Mouse (Mus musculus) lung, postnatal 0 days (tissue): ENCODE data around the gene Cpsf3.

Source experiments
- CTCF ChIP-seq: IDR thresholded peaks from 2 replicates; pipeline ENCODE4 v1.5.1; 2016; ENCODE audit warnings: antibody characterized with exemption, mild to moderate bottlenecking
- EP300 ChIP-seq: IDR thresholded peaks from 2 replicates; pipeline ENCODE4 v1.6.1; 2016; ENCODE audit warnings: antibody characterized with exemption, mild to moderate bottlenecking, control low read depth

DNA sequence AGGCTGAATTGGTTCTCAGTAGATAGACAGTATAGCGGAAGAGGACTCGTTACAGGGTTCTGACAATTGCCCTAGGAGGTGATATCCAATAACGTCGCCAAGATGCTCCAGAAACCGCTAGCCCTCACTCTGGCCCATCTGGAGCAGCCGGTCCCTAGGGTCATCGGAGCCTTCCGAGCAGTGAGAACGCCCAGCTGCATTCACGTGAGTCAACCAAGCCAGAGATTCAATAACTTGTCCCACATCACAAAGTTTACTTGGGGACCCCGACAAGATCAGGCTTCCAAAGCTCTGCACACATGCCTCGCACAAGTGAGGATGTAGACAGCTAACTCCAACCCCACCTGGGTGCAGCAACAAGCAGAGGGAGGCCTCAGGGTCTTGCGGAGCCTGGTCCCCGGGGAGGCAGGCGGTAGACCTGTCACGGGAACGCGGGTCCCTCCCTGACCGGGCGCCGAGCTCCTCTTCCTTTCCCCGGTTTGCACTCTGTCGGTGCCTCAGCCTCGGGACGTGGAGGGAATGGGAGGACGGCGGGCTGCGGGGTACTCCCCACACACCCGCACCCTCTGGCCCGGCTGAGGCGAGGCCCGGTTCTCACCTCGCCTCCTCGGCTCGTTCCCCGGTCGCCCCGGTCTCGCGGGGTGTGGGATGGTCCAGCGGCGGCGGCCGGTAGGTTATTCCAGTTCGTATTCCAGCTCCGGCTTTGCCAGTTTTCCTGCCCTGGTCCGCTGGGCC lies 484 bp downstream of the Cpsf3 start:
- TF ChIP-seq CTCF (no peak), EP300 (no peak)
